In the genomic region with DNA sequence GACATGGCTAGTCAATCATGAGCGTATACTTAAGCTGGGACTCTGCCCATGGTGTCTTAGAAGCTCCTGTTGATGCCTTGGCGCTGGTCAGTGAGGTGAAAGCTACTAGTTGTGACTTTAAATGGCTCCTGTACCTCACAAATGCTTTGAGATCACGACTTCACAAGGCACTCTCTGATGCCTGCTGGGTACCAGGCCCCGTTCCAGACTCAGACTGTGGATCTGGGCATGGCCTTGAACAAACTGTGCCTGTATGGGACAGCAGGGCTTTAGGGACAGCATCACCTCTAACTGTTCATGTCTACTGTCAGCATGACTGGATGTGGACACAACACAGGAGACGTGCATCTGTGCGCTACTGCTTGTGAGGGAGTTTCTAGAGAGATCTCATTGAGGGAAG, we compare ENCODE assay signal across 14 mouse cellular contexts. TPM values are rescaled to one million over a fixed set of nuclear protein-coding genes. Genes with fewer than 3 reads are reported as not detected.
DNase-seq lines count a peak whose midpoint lies in the region.
"Had no signal": no experiment of that assay in that cellular context is flagged by ENCODE, and none has a peak within 500 bp of the region (broad histone marks: within the 10 kb centered on the region; RNA-seq: fewer than 3 reads in every experiment).

No protein-coding gene starts in this region.

- peak; percentile 62 for DNase-seq in cerebellum, adult 8-10 months
- DNase-seq in cerebellum, adult 11-12 months: no peak
- peak; percentile 61 for DNase-seq in brain, adult 2 months (ENCODE audit: low read depth, low spot score)
- peak; percentile 70 for DNase-seq in cerebellum, adult 9-11 months
- peak; percentile 77 to 82 for DNase-seq in cerebellum, postnatal 36 days
- DNase-seq in frontal cortex, adult 2 months (ENCODE audit: extremely low spot score in 1 of 2, low spot score in 1 of 2): no peak
- DNase-seq: gastrocnemius, postnatal 36 days; heart, adult 11 months had no signal

RNA-seq across cellular contexts. Expression of gene Dnal4, which starts 13.3 kb away (rescaled TPM):
- 84.6 and 85.4 TPM in 2 replicates for polyA plus RNA-seq in frontal cortex, adult 2 months (2012; rRNA removed)

RNA-seq across cellular contexts. Expression of gene Nptxr, which starts 13.7 kb away (rescaled TPM):
- polyA plus RNA-seq in frontal cortex, adult 2 months (2012; rRNA removed): 293 and 296 TPM in 2 replicates
- polyA plus RNA-seq: erythroblast, embryonic 14.5 days had no signal

RNA-seq across cellular contexts. Expression of gene Npcd, which starts 43.1 kb away (rescaled TPM):
- polyA plus RNA-seq in frontal cortex, adult 2 months (2012; rRNA removed): 2.9 and 4.8 TPM in 2 replicates
- polyA plus RNA-seq: erythroblast, embryonic 14.5 days; forebrain, embryonic 10.5 days; forebrain, embryonic 14.5 days; heart, embryonic 10.5 days; heart, embryonic 14.5 days; intestine, embryonic 14.5 days had no signal

RNA-seq across cellular contexts. Expression of gene Cbx6, which starts 43.6 kb away (rescaled TPM):
- 257 and 263 TPM in 2 replicates for polyA plus RNA-seq in frontal cortex, adult 2 months (2012; rRNA removed)

RNA-seq across cellular contexts. Expression of gene Sun2, which starts 48.6 kb away (rescaled TPM):
- polyA plus RNA-seq in frontal cortex, adult 2 months (2012; rRNA removed): 28.1 and 30.4 TPM in 2 replicates

Comparison
In these comparisons a context has a peak if more than half of its experiments do, and no peak if none do; other contexts are left out.
1. DNase-seq: peak in cerebellum, adult 8-10 months (single experiment), brain, adult 2 months (single experiment), cerebellum, adult 9-11 months (single experiment) and cerebellum, postnatal 36 days (2 of 2); none in cerebellum, adult 11-12 months (single experiment) and frontal cortex, adult 2 months (0 of 2).